Mouse (Mus musculus): Measurements from ENCODE around the gene Iqschfp.

DNA sequence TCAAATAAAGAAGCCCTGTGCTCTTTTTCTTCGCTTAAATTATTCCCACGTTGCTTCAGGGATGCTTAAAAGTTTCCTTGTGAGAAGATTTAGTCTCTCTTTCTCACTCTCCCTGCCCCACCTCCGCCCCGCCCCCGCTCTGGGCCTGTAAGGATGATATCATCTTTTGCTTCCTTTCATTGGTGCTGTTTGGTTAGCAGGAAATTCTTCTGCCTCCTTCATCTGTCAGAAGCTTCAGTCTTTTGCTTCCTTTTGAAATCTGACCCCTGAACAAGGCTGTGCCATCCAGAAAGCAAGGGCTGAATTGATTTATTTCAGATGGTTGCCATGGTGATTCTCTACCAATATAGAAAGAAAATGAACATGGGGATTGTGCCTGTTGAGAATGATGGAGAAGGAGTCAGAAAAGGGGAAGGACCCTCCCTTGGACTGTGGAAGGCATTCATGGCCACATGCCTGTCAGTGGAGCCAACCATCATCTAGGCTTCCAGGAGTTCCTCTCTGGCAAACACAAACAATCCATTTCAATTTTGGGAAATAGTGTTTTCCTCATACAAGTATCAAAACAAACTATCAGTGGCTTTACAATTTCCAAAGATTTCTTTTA, 62.5 kb downstream of the Iqschfp start:
- no peak for TF ChIP-seq POLR2A (IDR thresholded peaks at IDR 0.05; ENCODE audit: control insufficient read depth, extremely low read depth, insufficient read depth, low read length, poor library complexity)
- no peak for TF ChIP-seq CTCF (IDR thresholded peaks at IDR 0.05; ENCODE audit: borderline replicate concordance, control insufficient read depth, extremely low read depth, insufficient read depth, low read length, poor library complexity)

Data from thymus, adult 2 months (tissue).